Mouse (Mus musculus): ENCODE data around the gene Cuta.
A peak's percentile ranks its signal among the peaks of the same experiment; 100 is the strongest.
"Not testable (repeated sequence)": the region's sequence is repeated elsewhere in the genome, so short reads cannot be mapped to it uniquely, and the experiment has no call there.

Gene Cuta

GRCm38 (mm10) chr17:26935027-26935426 lies 4.3 kb downstream of the Cuta start:
- no peak for DNase-seq

- no peak for DNase-seq
These were observed 5.2 kb downstream of the Cuta start for GRCm38 (mm10) chr17:26933885-26934827.

DNA sequence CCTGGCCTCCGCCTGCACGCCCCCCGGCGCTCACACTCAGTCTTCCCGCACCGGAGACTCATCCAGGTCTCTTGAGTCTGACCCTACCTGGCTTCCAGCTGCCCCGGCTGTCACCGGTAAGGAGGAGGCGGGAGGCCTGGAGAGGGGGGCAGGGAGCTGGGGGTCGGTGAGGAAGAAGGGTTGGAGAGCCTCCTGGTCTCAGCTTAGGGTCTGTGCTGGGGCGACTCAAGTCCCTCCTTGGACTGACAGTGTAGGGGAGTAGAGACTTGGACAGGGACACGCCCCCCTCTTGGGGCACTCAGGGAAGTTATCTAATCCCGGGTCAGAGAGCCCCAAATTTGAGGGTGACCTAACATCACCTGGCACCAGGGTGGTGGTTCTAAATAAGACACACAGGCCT lies 6.0 kb downstream of the Cuta start:
- no peak for DNase-seq

GRCm38 (mm10) chr17:26932839-26933398 lies 6.5 kb downstream of the Cuta start, which contains the start of gene Phf1:
TSS of gene Phf1 (plus strand) at chr17:26933052.
- DNase-seq, result peak; percentile 96

DNA sequence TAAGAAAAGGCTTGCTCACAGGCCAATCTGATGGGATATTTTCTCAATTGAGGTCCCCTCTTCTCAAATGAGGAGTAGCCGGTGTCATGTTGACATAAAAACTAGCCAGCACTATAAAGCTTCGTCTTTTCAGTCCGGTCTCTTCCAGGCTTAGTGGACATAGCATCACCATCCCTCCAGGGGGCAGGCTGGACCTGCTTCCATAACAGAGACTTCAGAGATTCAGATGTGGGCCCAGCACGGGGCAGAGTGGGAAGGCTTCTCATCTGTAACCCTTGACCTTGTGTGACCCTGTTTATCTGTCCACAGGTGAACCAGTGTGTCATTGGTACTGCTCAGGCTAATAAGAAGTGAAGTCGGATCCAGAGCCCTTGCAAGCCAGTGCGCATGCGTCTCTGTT lies 7.6 kb downstream of the Cuta start:
- peak; percentile 67 for DNase-seq

GRCm38 (mm10) chr17:26925414-26925813 lies 14.0 kb downstream of the Cuta start:
- DNase-seq, result not testable (repeated sequence)

DNA sequence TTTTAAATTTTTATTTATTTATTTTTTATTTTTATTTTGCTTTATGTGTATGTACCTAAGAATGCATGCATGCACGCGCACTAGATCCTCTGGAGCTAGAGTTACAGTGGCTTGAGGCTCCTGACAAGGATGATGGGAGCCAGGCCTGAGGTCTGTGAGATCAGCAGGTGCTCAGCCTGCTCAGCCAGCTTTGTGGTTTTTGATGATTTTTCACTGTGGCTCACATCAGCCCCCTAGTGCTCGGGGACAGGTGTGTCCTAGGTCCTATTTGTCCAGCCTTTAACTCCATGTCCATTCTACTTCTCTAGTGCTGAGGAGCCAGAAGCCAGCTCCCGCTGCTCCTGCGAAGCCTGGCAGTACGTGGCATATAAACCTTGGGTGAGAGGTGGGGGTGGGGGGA lies 17.0 kb downstream of the Cuta start:
- DNase-seq, result not testable (repeated sequence)

DNA sequence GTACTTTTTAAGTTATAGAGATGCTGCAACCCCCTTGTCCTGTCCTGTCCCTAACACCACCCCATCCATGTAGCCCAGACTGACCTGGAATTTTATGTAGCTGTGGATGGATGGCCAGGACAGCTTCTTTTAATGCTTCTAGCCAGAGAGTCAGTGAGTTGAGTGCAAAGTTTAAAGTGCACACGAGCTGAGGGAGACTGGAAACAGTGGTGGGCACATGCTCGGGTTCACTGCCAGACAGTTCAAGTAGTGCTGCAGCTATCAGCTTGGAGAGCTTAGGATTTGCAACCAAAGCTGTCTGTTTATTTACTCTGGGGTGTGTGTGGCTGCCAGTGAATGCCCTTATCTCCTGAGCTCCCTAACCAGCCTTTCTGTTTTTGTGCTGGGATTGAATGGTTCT lies 19.9 kb downstream of the Cuta start:
- not testable (repeated sequence) for DNase-seq

DNA sequence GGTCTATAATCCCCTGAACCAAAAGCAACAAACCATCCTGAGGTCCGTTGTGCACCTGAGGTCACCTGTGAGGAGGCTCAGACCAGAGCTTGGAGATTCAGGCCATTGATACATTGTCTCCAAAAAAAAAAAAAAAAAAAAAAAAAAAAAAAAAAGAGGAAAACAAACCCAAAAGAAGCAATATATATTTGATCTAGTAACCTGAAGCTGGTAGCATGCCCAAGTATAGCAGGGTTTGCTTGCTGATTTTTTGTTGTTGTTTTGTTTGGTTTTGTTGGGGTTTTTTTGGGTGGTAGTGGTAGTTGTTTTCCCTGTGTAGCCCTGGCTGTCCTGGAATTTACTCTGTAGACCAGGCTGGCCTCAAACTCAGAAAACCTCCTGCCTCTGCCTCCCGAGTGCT lies 21.0 kb downstream of the Cuta start:
- DNase-seq, result no peak

- peak; percentile 9 for DNase-seq
These were observed 21.8 kb downstream of the Cuta start for GRCm38 (mm10) chr17:26917560-26917959.

DNA sequence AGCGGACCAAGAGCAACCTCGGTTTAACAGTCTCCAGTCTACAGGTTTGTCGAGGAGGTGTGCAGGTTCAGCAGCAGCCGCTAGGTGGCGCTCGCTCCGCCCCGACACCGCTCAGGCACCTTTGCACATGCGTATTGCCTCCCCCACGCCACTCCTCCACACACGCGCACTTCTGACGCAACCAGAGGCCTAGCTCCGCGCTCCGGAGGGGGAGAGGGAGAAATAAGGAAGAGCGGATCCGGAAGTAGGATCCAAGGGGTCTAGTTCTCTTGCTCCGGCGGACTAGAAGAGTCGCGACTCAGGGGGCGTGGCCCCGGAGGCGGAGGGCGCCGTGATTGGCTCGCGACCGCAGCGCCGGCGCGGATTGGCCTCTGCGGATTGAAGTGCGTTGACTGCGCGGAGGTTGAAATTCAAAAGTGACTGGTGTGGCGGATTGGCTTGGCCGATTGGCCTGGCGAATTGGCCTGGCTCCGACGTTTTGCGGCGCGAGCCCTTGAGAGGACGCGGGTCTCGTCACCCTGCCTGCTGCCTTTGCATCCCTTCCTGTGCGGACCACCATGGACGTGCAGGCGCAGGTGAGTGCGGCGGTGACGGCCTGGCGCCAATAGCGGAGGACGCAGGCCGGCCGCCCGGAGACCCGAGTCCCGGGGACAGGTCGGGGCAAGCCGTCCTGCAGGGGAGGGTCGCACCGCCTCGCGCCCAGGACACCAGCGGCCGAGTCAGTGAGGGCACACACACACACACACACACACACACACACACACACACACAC lies 22.5 kb downstream of the Cuta start, which contains the start of gene Kifc5b:
Gene Kifc5b (plus strand): TSS at position 381 of the 772 bp plus-strand sequence.
- peak; percentile 98 for DNase-seq

- no peak for DNase-seq
These were observed 24.1 kb downstream of the Cuta start for GRCm38 (mm10) chr17:26915248-26915647.

DNA sequence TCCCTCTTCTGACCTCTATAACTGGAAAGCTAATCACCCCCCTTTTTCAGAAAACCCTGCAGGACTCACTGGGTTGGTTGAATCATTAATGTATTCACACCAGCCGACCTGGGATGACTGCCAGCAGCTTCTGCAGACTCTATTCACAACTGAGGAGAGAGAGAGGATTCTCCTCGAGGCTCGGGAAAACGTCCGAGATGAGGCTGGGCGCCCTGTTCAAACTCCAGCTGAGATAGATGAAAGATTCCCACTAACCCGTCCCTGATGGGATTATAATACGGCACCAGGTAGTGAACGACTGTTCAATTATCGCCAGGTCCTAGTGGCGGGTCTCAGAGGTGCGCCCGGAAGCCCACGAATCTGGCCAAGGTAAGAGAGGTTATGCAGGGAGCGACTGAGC lies 31.9 kb downstream of the Cuta start:
- not testable (repeated sequence) for DNase-seq

- DNase-seq, result no peak
These were observed 35.0 kb downstream of the Cuta start for GRCm38 (mm10) chr17:26904320-26904719.

DNA sequence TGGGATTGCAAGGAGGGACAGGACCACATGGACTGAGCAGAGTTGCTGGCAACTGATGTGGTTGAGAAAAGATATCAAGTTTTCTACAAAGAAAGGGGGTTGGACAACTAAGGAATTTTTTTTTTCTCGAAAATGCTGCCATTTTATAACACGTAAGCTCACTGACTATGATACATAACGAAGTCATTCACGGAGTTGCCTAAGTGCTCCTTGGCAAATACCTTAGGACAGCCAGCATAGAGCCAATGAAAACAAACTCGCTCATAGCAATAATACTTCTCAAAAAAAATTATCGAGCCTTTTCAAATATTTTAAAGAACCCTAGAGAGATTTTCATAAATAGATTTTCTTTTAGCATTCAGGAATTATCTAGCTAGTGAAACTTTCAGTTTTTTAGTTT lies 38.5 kb downstream of the Cuta start:
- no peak for DNase-seq

GRCm38 (mm10) chr17:26895578-26895977 lies 43.8 kb downstream of the Cuta start:
- DNase-seq, result peak; percentile 82

GRCm38 (mm10) chr17:26894342-26894741 lies 45.0 kb downstream of the Cuta start:
- no peak for DNase-seq

DNA sequence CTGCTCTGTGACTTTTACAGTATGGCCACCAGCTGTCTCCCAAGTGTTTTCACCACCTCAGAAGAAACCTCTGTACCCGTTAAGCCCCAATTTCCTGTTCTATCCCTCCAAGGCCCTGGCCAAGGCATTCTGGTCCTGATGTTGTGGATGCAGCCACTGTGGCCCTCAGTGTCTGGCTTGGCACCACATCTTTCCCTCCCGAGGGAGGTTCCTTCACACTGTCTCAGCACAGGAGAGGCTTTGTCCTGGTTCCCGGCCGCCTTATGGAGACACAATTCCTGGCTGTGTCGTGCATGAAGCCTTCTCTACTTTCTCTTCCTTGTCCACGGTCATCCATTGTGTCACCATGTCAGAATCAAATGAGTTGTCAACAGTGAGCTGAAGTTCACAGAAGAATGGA lies 45.9 kb downstream of the Cuta start:
- DNase-seq, result no peak

DNA sequence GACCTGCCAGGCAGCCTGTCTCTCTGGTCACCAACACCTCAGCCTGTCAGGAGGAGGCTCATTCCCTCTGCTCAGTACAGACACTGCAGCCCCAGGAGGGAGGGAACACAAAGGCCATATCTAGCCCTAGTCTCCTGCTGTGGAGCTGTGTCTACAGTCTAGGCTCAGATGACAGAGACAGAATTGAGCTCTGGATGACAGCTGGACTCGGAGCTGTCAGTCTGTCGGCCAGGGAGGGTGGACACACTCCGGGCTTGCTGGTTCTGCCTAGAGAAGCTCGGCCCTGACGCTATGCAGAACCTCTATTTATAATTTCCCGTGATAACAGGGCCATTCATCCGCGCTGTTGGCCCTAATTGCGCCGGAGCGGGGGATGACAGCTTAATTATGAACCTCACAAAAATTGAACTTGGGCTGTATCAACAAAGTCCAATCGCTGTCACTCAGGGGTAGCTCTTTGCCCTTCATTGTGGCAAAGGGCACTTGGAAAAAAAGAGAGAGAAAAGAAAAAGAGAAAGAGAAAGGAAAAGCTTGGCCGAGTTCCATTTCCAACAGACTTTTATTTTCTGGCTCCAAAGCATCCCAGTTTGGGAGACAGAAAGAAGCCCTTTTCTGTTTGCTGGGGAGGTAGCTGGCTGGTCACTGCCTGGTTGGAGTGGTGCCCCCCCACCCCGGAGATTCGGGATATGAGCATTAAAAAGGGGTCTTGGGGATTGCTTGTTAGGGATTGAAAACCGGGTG lies 46.6 kb downstream of the Cuta start:
- no peak for DNase-seq

- DNase-seq, result no peak
These were observed 51.4 kb downstream of the Cuta start for GRCm38 (mm10) chr17:26887926-26888325.

DNA sequence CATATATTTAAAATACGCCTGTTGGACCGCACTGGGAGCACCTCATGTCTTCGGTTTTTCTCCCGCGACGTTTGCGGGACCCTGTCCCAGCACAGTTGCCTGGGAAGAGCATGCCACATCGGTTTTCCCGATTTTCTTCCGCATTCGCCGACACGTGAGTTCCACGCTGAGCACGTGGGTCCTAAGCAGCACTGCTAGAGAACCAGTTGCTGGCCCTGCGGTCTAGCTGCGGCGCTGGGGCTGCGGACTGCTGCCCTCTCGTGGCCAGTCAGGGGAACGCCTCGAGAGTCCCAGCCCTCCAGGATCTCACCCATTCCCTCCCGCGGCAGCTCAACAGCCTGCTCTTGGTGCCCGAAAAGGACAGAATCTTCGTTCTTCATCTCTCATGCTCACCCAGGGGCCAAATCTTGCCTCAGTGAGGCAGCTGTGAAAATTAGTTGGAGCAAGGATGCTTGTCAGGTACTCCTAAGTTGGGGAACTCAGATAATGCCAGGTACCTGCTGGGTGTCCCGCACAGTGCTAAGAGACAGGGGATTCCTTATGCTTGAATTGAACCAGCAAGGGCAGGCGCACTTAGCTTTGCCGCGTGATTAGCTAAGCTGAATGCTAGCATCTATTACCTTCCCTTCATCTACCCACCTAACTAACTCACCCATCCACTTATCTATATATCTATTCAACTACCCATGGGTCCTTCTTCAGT lies 53.2 kb downstream of the Cuta start:
- DNase-seq, result peak; percentile 90
